Mouse (Mus musculus) thymus, postnatal 4 days (tissue): ENCODE data around the gene Phactr2.

Experiments used
- DNase-seq: peaks from one replicate; pipeline ENCODE4 v3.0.0; 2021

Gene Phactr2

GRCm38 (mm10) chr10:13388116-13388922 is 85.9 kb downstream of the Phactr2 start:
- DNase-seq = no peak

GRCm38 (mm10) chr10:13384866-13385265 is 89.3 kb downstream of the Phactr2 start:
- no peak for DNase-seq

- DNase-seq = no peak
Measured at GRCm38 (mm10) chr10:13377895-13378294, 96.3 kb downstream of the Phactr2 start.

DNA sequence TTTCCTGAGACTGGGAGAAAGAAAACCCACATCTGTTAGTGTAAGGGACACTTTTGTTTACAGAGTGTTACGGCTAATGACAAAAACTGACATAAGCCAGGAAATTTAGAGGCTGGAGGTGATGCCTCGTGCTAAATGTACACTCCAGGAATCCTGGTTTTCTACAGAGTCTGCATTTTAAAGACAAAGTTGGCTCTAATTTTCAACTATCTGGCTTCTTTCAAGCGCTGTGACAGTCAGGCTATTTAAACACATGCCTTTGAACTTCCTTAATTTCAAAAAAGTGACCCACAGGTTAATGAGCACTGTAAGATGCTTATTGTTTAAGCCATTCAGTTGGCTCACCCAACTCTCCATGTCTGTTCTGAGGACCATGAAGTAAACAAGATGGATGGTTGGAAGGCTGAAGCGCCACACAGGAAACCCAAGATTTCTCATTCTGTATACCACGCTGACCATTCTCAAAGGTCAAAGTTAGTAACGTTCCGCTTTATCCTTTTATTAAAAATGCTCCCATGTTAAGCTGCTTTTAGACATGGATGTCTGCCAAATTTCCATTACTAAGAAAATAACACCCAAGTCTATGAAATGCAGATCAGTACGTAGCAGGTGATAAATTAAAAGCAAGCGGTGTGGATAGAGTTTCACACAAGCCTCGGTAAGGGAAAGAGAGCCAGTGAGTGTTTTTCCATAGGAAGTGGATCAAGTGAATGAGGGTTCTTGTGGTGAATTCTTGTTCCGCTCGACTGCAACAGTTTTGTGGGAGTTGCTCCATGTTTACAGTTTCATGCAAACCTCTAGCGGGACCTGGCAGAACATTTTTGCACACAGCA is 97.6 kb downstream of the Phactr2 start:
- DNase-seq = no peak

DNA sequence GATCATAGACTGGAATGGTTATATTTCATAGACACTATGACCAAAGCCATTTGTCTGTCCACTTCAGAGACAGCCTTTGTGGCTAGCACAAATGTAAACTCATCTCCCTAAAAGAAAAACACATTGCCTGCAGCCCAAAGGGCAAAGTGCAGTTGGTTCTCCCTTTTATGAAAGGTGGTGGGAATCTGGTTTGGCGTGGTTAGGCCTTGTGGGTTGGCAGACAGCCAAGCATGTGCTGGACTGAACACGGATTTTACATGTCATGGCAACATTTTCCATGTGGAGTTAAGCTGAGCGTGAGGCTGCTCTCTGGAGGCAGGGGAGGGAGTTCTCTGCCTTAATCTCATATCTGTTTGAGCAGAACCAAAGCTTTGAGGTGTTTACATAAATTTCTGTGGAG is 98.4 kb downstream of the Phactr2 start:
- no peak for DNase-seq

DNA sequence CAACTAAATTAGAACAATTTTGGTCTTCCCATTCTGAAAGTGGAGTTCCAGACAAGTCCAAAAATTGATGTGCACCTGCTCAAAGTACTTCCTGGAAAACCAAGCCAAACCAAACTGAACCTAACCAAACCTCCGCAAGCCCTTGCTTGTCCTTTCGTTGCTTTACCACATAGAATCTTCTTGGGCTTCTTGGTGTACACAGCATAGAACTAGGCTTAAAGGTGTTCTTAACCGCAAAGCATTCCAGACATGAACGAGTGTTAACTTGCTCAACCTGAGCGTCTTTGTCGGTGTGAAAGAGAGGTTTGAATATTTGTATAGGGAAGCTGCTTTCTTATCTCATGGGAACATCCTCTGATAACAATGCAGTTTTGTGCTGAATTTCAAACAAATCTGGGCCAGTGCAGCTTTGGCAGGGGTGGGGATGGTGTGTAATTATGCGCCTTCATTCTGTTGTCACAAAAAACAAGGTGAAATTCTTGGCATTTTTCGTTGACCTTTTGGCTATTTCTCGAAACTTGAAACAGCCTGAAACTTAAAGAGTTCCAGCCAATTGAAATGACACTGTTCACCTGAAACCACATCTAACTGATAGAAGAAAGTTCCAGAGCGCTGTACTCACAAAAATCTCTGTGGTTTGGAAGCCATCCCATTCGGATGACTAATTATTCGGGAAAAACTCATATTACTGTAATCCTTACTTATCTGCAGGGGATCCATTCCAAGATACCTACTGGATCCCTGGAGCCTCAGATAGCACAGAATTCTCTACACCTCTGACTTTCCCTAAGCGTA is 104.4 kb downstream of the Phactr2 start:
- no peak for DNase-seq

DNA sequence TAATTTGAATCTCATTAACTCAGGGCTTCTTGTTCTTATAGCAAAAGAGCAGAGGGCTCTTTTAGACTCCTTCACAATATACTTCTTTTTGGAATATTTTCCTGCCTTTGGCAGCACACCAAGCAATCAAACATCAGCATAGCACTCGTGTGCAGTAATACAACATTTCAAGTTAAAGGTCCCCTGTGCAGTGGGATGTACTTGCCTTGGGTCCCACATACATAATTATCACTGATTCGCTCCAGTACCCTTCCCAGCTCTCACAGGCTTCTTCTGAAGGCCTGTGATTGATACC is 110.0 kb downstream of the Phactr2 start:
- no peak for DNase-seq

DNA sequence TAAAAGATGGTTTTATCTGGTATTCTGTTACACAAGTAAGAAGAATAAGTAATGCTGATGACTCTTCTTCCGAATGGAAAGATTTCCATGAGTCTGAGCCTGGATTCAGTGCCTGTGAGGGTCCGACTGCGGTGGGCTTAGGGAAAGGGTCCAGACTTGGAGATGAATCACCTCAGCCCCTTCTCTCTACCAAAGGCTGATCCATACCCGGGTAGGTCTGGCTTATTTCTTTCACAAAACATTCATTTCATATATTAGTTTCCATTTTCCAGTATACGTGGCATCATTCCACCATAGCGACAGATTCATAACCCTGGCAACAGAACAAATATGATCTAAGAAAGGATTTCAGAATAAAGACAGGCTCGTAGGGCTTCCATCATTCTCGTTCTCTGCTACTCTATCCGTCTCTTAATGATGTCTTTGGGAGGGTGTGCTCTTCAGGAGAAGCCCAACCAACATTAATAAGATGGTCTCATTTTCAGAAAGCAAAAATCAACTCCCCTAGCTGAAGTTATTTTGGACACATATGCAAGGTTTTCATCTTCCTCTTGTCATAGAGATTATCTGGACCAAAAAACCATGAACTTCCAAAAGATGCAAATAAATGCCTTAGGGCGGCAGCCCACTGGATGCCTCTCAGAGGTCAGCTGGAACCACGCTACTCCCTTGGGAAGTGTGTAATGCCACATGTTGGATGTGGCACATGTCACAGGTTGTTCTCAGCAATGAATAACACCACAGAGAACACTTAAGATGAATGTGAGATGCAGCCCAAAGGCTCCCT is 110.5 kb downstream of the Phactr2 start:
- no peak for DNase-seq

DNA sequence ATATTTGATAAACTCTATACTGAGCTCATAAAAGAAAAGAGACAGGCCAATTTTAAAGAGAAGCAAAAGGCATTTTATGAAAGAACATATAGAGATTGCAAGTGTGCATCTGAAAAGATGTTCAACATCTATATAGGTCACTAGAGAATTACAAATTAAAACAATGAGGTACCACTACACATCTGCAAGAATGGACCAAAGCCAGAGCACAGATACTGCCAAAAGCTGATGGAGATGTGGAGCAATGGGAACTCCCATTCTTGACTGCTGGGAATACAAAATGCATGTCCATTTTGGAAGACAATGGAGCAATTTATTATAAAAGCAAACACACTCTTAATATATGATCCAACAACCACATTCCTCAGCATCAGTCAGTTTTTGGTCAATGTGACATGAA is 113.3 kb downstream of the Phactr2 start:
- no peak for DNase-seq

GRCm38 (mm10) chr10:13359846-13360245 is 114.4 kb downstream of the Phactr2 start:
- DNase-seq = no peak

DNA sequence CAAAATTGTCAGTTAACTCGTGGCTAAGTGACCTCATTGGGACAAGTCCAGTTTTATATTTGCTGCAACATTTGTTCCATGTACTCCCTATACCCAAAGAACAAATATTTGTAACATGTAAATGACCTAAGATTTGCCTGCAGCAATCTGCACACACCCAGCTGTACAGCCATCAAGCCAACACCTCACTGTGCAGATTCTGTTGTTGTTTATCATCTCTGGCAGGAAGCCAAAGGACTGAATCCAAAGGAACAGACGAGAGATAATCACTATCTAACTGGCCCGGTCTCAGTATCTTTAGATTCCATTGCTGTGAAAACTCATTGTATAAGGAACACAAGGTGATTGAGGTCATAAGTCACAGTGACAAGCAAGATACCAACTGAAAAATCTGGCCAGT is 115.5 kb downstream of the Phactr2 start:
- no peak for DNase-seq

GRCm38 (mm10) chr10:13346609-13347290 is 127.5 kb downstream of the Phactr2 start:
- DNase-seq = no peak

DNA sequence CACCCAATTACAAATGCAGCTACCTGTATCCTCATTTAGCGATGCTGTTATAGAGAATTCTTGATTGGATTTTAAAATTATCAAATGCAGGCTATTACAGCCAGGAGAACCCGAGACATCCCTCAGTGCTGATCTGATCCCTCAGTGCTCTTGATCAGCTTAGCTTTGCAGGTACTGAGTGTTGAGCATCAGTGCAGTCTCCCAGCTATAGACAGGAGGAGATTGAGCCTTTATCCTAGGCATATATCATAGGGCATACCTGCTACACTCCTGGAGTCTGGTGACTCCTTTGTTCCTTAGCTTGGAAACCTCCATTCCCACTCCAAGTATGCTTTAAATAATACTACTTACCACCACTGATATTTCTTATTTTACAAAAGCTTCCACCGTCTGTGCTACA is 133.6 kb downstream of the Phactr2 start:
- DNase-seq = no peak

GRCm38 (mm10) chr10:13336964-13337363 is 137.2 kb downstream of the Phactr2 start:
- no peak for DNase-seq

- DNase-seq = no peak
Measured at GRCm38 (mm10) chr10:13335814-13336213, 138.4 kb downstream of the Phactr2 start.

- DNase-seq = no peak
Measured at GRCm38 (mm10) chr10:13335347-13335746, 138.9 kb downstream of the Phactr2 start.

GRCm38 (mm10) chr10:13333781-13334180 is 140.4 kb downstream of the Phactr2 start:
- no peak for DNase-seq

GRCm38 (mm10) chr10:13332985-13333384 is 141.2 kb downstream of the Phactr2 start:
- DNase-seq = no peak

DNA sequence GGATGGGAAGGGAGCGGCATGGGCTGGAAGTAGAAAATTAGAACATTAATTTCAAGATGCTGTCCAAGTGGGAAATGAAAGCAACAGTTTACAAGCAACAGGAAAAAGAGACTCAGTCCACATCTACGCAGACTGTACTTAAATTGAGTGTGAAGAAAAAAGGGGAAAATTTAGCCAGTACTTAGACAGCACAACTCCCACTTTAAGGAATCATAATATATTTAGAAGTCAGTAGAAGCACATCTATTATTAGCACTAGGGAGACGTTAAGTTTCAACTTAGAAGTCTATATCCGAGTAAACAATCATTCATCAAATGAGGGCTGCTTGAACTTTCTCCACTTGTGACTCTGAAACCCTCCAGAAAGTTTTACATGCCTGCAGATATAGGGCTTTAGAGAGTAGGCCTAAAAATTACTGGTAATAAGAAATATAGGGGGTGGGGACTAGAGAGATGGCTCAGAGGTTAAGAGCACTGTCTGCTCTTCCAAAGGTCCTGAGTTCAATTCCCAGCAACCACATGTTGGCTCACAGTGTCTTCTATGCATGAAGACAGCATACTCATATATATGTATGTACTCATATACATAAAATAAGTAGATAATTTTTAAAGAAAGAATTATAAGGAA is 142.7 kb downstream of the Phactr2 start:
- DNase-seq = no peak

DNA sequence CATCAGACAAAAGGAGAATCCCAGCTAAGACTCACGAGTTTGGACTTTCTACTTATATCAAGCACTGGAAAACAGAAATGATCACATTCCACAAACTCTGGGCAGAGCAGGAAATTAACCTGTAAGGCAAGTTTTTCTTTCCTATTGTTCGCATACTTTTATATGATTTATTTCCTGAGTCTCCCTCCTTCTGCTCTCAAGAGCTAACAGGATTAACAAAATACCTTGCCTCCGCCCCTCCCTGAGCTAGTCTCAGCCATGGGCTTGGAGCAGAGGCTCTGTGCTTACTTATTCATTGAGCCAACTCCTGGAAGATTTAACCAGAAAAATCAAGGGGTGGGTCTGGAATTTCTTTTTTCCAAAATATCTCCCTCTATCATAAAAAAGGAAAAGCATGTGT is 145.6 kb downstream of the Phactr2 start:
- DNase-seq = no peak

- DNase-seq = no peak
Measured at GRCm38 (mm10) chr10:13326149-13326873, 147.9 kb downstream of the Phactr2 start.
